Mouse (Mus musculus) heart, embryonic 11.5 days (tissue): ENCODE data around the gene Utp4. TPM values are rescaled to one million over a fixed set of nuclear protein-coding genes. Genes with fewer than 3 reads are reported as not detected.

ENCODE experiments used
- ATAC-seq: fragments of 200-750 bp; cut with Nextera tagmentation; replicated peaks from 2 replicates; pipeline ENCODE4 v1.8.0; 2017; ENCODE audit warnings: moderate library complexity; ENCODE audit not compliant: insufficient number of reproducible peaks, low FRiP score, low TSS enrichment
- H3K27ac ChIP-seq: fragments of 300-500 bp; sonication (generic); 2 replicates; pipeline ENCODE4 v1.5.1; 2014; ENCODE audit warnings: mild to moderate bottlenecking, low read depth, low read length
- H3K27me3 ChIP-seq: fragments of 300-500 bp; sonication (generic); 2 replicates; pipeline ENCODE4 v1.6.1; 2014; ENCODE audit warnings: mild to moderate bottlenecking, low read length, mixed read lengths; ENCODE audit not compliant: control insufficient read depth, insufficient read depth
- H3K36me3 ChIP-seq: fragments of 300-500 bp; sonication (generic); 2 replicates; pipeline ENCODE4 v1.6.1; 2014; ENCODE audit warnings: mild to moderate bottlenecking, low read length, moderate library complexity, mixed read lengths; ENCODE audit not compliant: control insufficient read depth, insufficient read depth
- H3K4me1 ChIP-seq: fragments of 300-500 bp; sonication (generic); 2 replicates; pipeline ENCODE4 v1.6.1; 2014; ENCODE audit warnings: low read length; ENCODE audit not compliant: control insufficient read depth, insufficient read depth
- H3K4me2 ChIP-seq: fragments of 300-500 bp; sonication (generic); 2 replicates; pipeline ENCODE4 v1.6.1; 2014; ENCODE audit warnings: mild to moderate bottlenecking, moderate library complexity
- H3K4me3 ChIP-seq: fragments of 300-500 bp; sonication (generic); 2 replicates; pipeline ENCODE4 v1.5.1; 2014; ENCODE audit warnings: low read depth, low read length
- H3K9ac ChIP-seq: fragments of 300-500 bp; sonication (generic); 2 replicates; pipeline ENCODE4 v1.6.1; 2014; ENCODE audit warnings: mild to moderate bottlenecking, low read depth, low read length, moderate library complexity
- H3K9me3 ChIP-seq: fragments of 300-500 bp; sonication (generic); replicated peaks from 2 replicates; pipeline ENCODE4 v1.6.1; 2016; ENCODE audit warnings: low read length; ENCODE audit not compliant: control insufficient read depth
- WGBS: fragments of 180-500 bp; shearing (Covaris S2); extraction: QIAGEN DNeasy Blood & Tissue Kit; methylation state at CpG from one replicate; pipeline ENCODE4 v1.1.7; 2014; ENCODE audit not compliant: insufficient replicate concordance; 5-methylcytosine and 5-hydroxymethylcytosine counted together
- polyA plus RNA-seq: library from polyadenylated mRNA; unstranded; fragments of >200 nt; fragmentation: Nextera tagmentation; extraction: Ambion mirVana; gene quantifications from 2 replicates; pipeline ENCODE4 v1.2.1, GENCODE M21; 2014

Gene Utp4
- polyA plus RNA-seq, 1 experiment from 2014 or later: 53.9 TPM

DNA sequence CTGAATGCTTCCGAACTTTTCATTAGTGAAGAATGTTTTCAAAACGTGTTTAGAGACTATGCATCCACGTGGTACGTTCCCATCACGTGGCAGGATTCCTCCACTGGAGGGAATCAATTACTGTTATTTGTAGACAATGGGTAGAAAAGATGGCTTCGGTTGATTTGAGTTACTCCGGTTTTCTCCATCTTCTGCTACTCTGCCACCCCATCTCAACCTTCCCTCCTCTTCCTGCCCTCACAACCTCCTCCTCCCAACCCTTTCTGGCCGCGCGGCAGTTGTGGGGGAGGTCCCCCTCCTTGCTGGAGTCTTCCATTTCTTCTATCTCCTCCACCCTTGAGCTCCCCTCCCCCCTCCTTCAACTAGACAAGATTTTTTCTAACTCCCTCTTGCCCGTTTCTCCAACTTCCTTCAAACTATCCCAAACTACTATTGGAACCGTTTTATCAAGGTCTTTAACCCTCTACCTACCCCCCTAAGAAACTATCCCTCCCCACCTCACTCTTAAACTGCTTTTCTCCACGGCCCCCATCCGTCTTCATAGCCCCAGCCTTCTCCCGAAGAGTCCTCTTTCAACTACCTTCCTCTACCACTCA lies 1.1 kb upstream of the Utp4 start:
- H3K4me3 ChIP-seq: peak overlapping the region; percentile 93
- H3K9me3 ChIP-seq: no peaks in the 10 kb centered on the region
- no peaks in the 10 kb centered on the region for H3K27me3 ChIP-seq
- peak overlapping the region; percentile 78 for H3K4me2 ChIP-seq
- no peak for ATAC-seq
- WGBS: under 1% methylated on average over 15 of the region's 15 CpGs
- H3K27ac ChIP-seq: peak overlapping the region; percentile 95
- H3K9ac ChIP-seq: peak overlapping the region; percentile 86
- peaks cover 2% of the 10 kb centered on the region; the same call in 1 of the 2 replicates for H3K36me3 ChIP-seq
- peaks cover 21% of the 10 kb centered on the region for H3K4me1 ChIP-seq

- no peaks in the 10 kb centered on the region for H3K9me3 ChIP-seq
- ATAC-seq: peak; percentile 75
- H3K27me3 ChIP-seq: no peaks in the 10 kb centered on the region
- peak overlapping the region; percentile 86 for H3K9ac ChIP-seq
- 2% methylated on average over 50 of the region's 57 CpGs for WGBS
- peak overlapping the region; percentile 95 for H3K27ac ChIP-seq
- H3K4me1 ChIP-seq: peaks cover 21% of the 10 kb centered on the region
- peak overlapping the region; percentile 78 for H3K4me2 ChIP-seq
- H3K36me3 ChIP-seq: peaks cover 2% of the 10 kb centered on the region; the same call in 1 of the 2 replicates
- peak overlapping the region; percentile 93 for H3K4me3 ChIP-seq
Measured at GRCm38 (mm10) chr8:106892806-106893451, 507 bp upstream of the Utp4 start.

- no peak for ATAC-seq
- no peaks in the 10 kb centered on the region for H3K9me3 ChIP-seq
- peaks cover 32% of the 10 kb centered on the region for H3K36me3 ChIP-seq
- H3K4me3 ChIP-seq: no peak overlapping the region
- no peaks in the 10 kb centered on the region for H3K27me3 ChIP-seq
- H3K4me2 ChIP-seq: no peak overlapping the region
- 91% methylated on average over 5 of the region's 5 CpGs for WGBS
- H3K27ac ChIP-seq: no peak overlapping the region
- H3K4me1 ChIP-seq: peaks cover 2% of the 10 kb centered on the region; the same call in 1 of the 2 replicates
- no peak overlapping the region for H3K9ac ChIP-seq
Measured at GRCm38 (mm10) chr8:106899473-106899872, 6.0 kb downstream of the Utp4 start.

- H3K9ac ChIP-seq: no peak overlapping the region
- H3K27me3 ChIP-seq: no peaks in the 10 kb centered on the region
- no peaks in the 10 kb centered on the region for H3K9me3 ChIP-seq
- H3K4me1 ChIP-seq: no peaks in the 10 kb centered on the region
- no peak overlapping the region for H3K4me3 ChIP-seq
- no peak overlapping the region for H3K4me2 ChIP-seq
- WGBS: 90% methylated on average over 17 of the region's 17 CpGs
- H3K36me3 ChIP-seq: peaks cover 34% of the 10 kb centered on the region
- H3K27ac ChIP-seq: no peak overlapping the region
- no peak for ATAC-seq
Measured at GRCm38 (mm10) chr8:106905727-106906480, 12.5 kb downstream of the Utp4 start.

DNA sequence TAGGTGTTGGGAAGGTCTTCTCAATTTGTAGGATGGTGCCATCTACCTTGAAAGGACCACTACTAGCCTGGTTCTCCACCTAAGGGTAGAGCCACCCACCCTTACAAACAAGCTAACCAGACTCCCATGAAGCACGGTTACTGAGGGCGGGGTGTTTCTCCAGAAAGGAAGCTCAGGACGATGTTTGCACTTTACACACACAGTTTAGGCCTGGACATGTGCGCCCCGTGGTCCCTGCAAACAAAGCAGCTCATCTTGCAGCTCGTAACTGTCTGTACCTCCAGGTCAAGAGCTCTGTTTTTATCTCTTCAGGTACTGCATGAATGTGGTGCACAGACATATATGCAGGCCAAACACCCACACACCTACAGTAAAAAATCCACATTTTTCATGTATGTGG lies 13.2 kb downstream of the Utp4 start:
- H3K9me3 ChIP-seq: no peaks in the 10 kb centered on the region
- no peak overlapping the region for H3K4me2 ChIP-seq
- H3K36me3 ChIP-seq: peaks cover 35% of the 10 kb centered on the region
- no peak overlapping the region for H3K27ac ChIP-seq
- 94% methylated on average over 6 of the region's 6 CpGs for WGBS
- H3K4me3 ChIP-seq: no peak overlapping the region
- ATAC-seq: no peak
- H3K9ac ChIP-seq: no peak overlapping the region
- no peaks in the 10 kb centered on the region for H3K4me1 ChIP-seq
- no peaks in the 10 kb centered on the region for H3K27me3 ChIP-seq

DNA sequence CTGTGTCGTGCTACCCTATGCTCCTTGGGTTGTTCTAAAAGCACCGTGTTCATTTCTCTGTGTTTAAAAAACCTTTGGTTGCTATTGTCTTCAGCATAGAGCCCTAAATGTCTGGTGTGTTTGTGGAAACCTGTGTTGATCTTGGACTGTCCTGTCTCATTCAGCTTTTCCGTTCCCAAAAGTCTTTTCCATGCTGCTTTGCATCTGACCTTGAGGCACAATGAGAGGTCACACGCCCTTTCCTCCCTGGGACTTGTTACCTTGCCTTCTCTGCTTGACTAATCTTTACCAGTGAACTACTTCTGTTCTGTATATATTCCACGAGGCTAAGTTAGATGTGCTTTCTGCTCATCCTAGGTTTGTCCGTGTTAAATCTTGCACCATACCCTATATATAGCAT lies 14.0 kb downstream of the Utp4 start:
- Histone ChIP-seq H3K4me1 (no peaks in the 10 kb centered on the region), H3K9me3 (no peaks in the 10 kb centered on the region), H3K27ac (peak overlapping the region; percentile 29), H3K27me3 (no peaks in the 10 kb centered on the region), H3K4me3 (no peak overlapping the region), H3K9ac (no peak overlapping the region), H3K36me3 (peaks cover 35% of the 10 kb centered on the region), H3K4me2 (no peak overlapping the region)
- no peak for ATAC-seq
- WGBS: 81% methylated on average over 6 of the region's 6 CpGs

DNA sequence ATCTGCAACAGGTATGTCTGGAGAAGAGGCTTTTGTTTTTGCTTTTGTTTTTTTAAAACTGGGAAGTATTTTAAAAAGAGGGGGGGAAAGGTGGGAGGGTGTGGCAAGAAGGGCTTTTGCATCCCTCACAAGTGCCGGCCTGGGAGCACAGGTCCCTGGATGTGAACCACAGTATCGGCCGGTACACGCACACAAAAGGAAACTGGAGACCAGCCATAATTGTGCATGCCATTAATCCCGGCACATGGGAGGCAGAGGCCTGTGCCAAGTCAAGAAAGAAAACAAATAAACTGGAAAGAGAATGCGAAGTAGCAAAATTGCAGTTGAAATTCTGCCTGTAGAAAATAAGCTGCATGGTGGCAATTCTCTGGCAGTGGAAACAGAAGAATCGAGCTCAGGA lies 14.9 kb downstream of the Utp4 start:
- ATAC-seq: no peak
- no peaks in the 10 kb centered on the region for H3K4me1 ChIP-seq
- H3K9me3 ChIP-seq: no peaks in the 10 kb centered on the region
- no peak overlapping the region for H3K4me2 ChIP-seq
- H3K27ac ChIP-seq: no peak overlapping the region
- H3K4me3 ChIP-seq: no peak overlapping the region
- H3K9ac ChIP-seq: no peak overlapping the region
- 93% methylated on average over 7 of the region's 7 CpGs for WGBS
- no peaks in the 10 kb centered on the region for H3K27me3 ChIP-seq
- H3K36me3 ChIP-seq: peaks cover 38% of the 10 kb centered on the region

DNA sequence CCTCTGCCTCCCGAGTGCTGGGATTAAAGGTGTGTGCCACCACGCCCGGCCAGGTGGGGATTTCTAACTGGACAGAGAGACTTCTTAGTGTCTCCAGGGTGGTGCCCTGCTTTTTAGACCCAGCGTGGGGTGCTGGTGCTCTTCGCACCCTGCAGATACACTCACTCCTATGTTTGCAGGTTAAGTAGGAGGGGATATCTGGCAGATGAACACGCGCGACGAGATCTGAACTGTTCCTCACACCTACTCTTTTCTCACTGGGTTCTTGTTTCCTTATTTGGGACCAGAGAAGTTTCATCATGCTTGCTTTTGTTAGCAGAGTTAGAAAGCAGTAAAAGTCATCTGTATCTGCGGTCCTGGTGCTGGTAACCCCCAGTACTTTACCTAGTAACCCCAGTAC lies 20.2 kb downstream of the Utp4 start:
- WGBS: 93% methylated on average over 10 of the region's 10 CpGs
- Histone ChIP-seq H3K36me3 (peaks cover 44% of the 10 kb centered on the region), H3K4me1 (no peaks in the 10 kb centered on the region), H3K4me3 (no peak overlapping the region), H3K9me3 (no peaks in the 10 kb centered on the region), H3K9ac (no peak overlapping the region), H3K27ac (no peak overlapping the region), H3K4me2 (no peak overlapping the region), H3K27me3 (no peaks in the 10 kb centered on the region)
- ATAC-seq: no peak
